Mouse (Mus musculus) ovary, postnatal 14 days (tissue): ENCODE measurements around the gene Cnst.

ENCODE experiments used
- DNase-seq: peaks from one replicate; pipeline ENCODE4 v3.0.0; 2022; ENCODE audit warnings: low spot score

The Cnst gene

DNA sequence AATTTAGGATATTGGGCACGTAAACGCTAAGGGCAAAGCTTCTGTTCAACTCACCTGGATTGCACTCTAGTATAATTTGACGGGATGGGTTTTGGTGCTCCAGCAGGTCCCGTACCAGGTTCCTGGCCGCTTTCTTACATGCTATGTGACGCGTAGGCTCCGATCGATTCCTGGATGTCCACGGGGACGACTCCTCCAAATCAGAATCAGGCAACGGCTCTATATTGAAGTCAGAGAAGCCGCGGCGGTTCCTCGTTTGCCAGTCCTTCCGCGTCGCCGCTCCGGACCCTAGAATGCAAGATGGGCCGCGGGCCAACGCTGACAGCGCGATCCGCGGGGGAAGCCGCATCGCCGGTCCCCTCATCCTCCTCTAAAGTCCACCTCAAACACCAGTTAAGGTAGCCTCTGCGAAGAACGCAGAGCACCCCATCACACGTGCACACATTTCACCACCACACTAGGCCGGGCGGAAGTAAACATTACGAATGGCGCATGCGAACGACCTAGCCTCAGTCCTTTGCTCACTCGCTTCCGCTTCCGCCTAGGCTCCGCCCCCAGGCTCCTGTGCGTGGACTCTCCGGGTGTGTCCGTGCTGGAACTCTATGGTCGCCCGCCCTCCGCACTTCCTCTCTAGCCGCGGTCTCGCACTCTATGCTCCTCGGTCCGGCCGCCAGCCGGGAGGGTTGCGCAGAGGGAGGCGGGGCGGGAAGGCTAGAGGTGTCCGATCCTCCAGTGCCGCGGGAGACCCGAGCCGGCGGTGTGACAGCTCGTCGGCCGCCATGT, at the start of gene Cnst, which contains the start of gene Tfb2m:
Cnst (plus strand) TSS at position 603 of the 783 bp plus-strand sequence.
Tfb2m (minus strand) TSS at position 500 of the 783 bp plus-strand sequence.
- peak; percentile 98 for DNase-seq

DNA sequence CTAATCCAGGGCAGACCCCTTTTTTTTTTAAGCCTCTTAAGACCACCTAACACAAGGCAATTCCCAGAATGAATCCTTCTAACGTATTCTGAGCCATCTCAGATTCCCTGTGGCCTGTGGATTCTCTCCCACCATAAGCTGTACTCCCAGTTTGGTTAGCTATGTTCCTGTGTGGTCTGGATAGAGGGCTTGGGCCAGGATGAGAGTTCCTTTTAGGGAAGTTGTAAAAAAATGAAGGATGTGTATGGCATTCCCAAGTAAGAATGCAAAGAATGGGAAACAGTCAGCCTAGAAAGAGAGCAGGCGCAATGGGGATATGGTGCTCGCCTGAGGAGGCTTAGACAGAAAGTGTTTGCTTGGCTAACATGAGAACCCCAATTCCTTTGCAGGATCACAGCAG, 46.9 kb upstream of the Cnst start:
- DNase-seq, result no peak

DNA sequence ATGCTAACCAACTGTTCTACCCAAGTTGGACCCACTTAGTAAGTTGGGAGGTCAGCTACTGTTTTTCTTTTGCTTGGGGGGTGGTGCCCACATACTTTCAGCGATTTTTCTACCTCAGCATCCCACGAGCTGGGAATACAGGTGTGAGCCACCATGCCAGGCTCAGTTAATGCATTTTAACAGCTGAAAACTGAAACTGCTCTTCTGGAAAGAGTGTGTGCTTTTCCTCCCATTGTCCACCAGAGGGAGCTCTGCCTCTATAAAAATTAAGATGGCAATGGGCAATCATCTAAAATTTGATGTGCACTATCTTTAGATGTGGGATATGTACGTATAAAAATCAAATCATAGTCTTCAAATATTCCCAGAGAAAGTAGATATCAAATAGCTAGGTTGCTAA, 43.6 kb upstream of the Cnst start:
- no peak for DNase-seq

DNA sequence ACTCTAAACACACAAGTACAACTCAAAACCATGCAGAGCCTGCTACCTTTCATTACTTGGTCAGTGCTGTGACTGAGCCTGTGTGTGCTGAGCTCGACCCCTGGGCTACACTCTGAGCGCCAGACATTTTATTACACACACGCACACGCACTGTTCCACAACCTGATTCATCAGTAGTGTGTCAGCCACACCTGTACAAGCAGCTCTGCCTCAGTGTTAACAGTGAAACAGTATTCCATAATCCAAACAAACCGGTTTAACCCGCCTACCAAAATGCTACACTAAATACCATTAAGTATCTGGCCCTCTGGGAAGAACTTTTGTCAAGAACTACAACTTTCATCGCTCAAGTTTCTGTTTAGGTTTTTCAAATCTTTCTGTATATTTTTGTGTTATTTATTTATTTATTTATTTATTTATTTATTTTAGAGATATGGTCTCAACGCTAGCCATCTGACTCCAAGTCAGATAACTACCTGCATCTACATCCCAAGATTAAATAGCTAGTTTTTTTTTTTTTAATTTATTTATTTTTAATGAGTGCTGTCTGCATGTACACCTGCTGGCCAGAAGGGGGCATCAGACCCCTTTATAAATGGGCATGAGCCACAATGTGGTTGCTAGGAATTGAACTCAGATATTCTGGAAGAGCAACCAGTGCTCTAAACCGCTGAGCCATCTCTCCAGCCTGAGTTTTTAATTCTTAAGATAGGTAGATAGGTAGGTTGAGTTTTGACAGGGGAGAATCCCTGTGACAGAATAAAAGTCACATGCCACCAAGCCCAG, 39.4 kb upstream of the Cnst start:
- DNase-seq, result no peak

DNA sequence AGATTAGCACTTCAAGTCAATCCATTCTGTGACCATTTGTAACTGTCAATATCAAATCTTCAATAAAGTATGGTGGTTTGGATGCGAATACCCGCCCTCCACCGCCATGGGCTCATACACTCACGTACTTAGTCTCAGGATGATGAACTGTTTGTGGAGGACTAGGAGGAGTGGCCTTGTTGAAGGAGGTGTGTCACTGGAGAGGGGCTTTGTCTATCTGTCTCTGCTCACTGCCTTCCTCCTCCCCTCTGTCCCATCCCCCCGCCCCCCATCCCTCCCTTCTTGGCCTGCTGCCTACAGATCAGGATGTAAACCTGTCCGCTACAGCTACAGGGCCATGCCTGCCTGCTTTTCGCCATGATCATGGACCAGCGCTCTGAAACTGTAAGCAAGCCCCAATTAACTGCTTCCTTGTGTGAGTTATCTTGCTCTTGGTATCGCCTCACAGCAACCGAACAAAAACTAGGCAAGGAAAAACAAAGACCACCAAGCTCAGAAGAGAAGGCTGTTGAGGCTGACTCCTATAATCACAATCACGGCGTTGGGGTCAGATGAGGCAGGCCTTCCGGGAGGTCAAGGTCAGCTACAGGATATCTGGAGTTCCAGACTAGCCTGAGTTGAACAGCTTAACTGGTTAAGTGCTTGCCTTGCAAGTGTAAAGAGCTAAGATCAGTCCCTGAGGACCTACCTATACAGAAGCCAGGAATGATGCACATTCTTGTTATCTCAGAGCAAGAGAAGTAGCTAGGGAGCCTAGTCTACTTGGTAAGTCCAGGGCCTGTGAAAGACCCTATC, 35.4 kb upstream of the Cnst start:
- no peak for DNase-seq

DNA sequence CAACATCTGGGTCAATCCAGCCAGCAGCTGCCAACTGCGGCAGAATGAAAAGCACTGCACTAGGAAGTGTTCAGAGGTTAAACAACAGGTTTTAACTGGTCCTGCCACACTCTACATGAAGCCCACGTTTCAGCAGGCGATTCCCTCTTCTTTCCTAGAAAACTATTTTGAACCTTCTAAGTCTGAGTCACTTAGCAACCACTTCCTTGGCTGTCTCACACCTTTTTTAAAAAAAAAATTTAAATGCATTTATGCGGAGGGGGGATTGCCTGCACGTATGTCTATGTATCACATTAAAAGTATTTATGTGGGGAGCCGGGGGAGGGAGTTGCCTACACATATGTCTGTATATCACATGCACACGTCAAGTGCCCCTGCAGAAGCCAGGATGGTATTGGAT, 34.3 kb upstream of the Cnst start:
- DNase-seq, result no peak

DNA sequence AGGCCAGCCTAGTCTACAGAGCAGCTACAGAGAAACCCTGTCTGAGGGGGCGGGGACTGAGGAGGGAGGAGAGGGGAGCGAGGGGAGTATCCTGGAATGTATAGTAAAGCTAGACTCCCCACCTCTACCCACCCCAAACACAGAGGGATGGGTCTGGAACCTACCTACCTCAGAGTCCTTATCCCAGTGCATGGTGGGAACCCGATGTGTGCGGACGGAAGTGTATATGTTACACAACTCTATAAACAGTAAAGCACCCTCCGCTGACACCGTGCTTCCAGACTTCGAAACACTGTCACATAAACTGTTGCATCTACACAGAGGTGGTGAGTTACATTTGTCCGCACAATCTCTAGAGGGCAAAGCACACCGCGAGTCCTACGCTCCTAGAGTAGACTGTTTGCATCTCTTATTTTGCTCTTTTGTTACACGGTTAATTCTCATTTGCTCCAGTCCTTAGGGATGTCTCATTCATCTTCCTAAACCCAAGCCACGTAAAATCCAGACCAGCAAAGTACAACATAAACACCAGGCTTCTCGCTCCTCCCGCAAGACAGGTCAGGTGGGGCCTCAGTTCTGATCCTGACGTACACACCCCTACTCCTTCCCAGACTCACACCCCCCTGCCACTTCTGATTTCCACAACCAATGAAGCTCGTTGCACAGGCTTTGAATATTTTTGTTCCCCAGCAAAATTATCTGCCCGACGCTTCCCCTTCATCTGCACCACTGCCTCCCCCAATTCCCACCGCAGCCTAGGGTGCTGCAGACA, 29.0 kb upstream of the Cnst start:
- DNase-seq, result no peak

DNA sequence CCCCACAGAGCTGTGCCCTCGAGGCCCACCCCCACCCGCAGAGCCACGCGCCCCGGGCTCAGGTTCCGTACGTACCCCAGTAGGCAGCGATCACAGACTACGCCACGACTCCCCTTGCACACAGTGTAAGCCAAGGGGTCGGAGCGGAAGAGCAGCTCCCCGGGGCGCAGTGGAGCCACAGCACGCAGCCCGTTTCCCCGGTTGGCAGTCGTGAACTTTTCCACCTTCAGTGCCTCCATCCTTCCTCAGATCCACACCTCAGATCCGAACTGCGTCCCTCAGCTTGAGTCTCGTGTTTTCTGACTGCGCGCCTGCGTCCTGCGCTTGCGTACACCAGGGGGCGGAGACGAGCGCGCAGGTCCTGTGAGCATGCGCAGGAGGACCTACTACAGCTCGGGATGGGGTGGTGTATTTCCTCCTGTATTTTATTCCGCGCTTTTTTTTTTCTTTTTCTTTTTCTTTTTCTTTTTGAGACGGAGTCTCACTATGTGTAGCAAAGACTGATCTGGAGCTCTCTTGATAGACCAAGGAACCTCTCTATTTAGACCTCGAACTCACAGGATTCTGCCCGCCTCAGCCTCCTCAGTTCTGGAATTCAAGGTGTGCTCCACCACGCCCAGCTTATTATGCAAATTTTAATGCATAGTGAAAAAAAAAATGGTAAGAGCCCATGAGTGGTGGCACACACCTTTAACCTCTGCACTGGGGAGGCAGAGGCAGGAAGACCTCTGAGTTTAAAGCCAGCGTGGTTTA, 28.3 kb upstream of the Cnst start, which contains the start of gene Smyd3:
Smyd3 (minus strand) TSS at position 329 of the 753 bp plus-strand sequence.
- DNase-seq, result peak; percentile 72

DNA sequence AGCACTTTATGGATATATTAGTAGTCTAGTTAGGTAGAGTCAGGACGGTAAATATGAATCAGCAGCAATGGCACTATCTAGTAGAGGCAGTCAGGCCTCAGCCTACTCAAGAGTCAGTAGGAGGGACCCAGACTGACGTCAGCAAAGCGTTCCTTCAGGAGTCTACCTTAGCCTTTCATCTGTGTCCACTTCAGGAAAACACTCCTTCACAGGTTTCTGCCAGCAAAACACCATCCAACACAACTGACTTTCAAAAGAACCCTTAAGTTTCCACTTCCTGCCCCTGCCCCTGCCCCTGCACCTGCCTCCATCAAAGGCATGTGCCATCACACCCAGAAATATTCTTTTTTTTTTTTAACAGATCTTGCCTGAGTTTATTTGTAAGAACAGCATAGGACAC, 26.3 kb upstream of the Cnst start:
- no peak for DNase-seq

DNA sequence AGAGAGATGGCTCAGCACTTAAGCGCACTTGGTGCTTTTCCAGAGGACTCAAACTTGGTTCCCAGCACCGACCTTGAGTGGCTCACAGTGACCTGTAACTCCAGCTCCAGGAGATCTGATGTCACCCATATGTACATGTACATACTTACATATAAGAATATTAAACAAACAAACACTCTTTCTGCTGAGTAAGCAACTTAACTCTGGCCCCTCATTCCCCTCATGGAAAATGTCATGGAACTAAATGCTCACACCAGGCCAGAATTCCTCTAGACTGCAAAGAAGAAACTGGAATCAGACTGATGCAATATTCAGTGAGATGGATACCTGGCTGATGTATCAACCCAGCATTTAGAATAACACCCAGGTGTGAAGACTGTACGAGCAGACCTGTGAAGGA, 7.1 kb upstream of the Cnst start:
- DNase-seq, result no peak

DNA sequence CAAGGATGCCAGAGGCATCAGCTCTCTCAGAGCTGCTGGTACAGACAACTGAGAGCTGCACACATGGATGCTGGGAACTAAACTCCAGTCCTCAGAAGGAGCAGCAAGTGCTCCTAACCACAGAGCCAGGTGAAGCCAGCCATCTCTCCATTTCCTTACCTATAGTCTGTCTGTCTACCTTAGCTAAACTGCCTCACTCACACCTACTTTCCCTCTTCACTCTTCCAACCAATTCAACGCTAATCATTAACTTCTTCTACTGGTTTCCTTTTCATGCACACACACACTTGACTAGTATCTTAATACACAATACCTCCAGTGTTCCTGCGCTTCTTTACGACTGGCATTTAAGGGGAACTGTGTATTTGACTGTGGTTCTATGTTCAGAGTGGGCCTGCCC, 6.3 kb upstream of the Cnst start:
- DNase-seq, result no peak

DNA sequence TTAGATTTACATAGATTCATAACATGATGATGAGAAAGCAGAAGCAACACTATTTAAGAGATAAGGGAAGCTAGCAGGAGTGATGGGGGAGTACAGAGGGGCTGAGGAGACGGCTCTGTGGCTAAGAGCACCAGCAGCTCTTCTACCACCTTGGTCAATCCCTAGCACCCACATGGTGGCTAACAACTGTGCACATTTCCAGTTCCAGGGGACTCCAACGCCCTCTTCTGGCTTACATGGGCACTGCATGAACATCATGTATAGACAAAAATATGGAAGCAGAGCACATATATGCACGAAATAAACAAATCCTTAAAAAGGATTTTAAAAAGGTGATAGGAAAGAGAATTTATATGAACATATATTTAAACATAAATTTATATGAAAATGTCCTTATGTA, 4.7 kb upstream of the Cnst start:
- no peak for DNase-seq

DNA sequence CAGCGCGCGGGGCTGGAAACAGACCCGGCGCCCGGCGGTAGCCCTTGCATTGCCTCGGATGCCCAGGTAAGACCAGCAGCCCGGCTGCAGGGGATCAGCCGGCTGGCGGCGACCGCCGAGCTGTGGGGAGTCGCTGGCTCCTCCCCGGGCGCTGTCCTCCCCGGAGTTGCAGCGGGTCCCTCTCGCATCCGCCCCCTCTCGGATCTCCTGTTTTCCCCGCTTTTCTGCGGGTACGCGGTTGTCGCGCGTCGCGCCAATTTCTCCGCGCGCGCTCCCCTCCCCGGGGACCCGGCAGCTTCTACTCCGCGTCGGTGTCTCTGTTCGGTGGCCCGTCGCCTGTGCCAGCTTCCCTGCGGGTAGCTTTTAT, 364 bp downstream of the Cnst start:
- no peak for DNase-seq

DNA sequence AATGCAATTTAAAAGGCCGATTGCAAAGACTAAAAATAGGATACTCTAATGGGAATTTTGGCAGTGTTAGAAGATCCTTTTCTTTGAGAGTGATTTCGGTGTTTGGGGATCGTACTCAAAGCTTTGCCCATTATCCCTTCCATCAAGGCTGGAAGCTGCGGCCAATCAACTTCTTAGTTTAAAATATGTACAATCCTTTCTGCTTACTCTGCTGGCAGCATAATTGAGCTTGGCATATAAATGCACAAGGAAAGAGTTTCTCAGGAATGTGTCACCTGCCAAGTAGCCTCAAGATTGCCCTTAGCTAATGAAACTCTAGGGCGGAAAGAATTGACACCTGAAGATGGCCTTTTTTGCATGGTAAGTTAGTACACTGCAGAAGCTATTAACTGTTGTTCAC, 1.0 kb downstream of the Cnst start:
- no peak for DNase-seq

DNA sequence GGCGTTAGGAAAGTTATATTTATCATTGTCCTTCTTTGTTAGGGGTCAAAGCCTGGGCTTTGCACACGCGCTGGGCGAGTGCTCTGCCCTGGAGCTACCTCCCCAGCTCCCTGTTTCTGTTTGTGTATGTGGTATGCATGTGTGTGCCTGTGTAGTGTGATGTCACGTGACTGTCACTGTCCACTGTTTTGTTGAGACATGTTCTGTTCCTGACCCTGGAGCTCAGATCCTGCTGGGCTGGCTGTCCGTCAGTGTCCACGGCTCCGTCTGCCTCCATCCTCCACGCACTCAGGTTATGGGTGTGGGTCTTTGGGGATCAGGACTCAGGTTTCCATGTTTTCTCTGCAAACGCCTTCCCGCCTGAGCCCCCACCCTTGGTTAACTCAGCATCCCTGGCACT, 2.0 kb downstream of the Cnst start:
- DNase-seq, result no peak

DNA sequence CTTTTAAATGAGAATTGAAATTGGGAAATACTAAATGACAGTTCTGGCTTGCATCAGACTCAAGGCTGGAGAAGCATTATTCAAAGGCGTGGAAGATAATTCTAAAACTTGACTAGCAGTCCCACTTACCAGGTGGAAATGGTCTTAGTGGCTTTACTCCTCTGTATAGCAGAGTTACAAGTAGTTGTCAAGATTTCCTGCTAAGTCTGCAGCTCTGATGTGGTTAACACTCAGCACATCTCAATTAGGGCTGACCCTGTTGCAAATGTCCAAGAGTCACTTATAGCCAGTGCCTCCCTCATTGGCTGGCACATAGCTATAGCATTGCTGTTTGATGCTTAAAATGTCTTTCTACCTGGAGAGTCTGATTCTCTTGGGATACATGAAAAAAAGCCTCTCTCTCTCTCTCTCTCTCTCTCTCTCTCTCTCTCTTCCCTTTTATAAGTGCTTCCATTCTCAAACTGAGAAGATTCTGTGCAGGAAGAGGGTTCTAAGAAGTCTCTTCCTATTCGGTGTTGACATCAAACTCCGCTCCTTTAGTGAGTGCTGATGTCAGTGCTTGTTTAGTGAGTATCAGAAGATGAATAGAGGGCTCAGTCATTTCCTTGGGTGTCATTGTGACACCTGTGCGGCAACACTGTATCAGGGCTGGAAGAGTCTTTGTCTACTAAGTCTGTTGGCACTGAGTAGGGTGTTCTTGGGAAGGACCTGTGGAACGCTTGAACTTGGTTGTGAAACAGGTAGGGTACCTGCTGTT, 3.0 kb downstream of the Cnst start:
- DNase-seq, result no peak

DNA sequence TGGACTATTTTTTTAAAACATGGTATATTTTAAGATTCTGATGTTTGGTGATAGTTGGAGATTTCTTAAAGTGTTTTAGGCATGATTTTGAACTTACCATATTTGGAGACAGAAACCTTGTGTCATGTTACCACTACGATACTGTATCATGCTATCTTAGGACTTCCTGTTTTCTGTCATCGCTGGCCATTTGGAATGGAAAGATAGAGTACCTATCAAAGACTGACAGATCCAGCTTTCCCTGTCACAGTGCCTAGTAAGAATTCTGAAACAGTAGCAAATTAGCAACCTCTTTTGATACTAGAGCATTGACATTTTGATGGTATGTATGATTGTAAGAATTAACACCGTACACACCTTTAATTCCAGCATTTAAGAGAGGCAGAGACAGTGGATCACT, 5.2 kb downstream of the Cnst start:
- no peak for DNase-seq

DNA sequence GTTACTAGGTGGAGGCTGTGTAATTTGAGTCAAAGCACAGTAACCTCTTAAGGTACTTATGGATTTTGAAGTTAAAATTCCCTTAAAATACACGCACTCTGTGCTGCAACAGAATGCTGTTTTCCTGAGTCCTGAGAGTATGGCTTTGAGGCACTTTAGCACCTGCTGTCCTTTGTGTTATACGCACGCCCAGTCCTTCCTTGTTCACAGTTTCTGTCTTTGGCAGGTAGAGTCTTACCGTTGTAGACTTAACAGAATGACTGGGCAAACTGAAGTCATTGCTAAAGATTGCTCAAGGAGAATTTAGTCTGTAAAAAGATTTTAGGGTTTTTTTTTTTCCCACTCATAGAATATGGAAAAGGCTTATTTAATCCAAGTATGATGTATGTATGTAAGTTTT, 5.8 kb downstream of the Cnst start:
- DNase-seq, result no peak

DNA sequence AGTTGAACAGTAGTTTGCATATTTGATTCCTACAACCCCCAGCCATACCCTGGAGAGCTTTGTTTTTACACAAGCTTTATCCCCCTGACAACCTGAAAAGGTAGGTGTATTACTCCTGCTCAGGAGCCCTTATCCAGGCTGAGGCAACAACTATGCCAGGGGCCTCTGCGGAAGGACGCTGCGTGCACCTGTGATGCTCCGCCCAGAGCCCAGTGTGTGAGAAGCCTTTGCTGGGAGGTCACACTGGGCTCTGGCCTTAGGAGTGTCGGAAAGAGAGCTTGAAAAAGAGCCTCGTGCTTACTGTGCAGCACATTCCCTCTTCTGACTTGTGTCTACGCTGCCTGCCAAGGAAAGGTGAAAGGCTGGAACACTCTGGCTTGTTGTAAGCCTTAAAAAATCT, 6.6 kb downstream of the Cnst start:
- no peak for DNase-seq

DNA sequence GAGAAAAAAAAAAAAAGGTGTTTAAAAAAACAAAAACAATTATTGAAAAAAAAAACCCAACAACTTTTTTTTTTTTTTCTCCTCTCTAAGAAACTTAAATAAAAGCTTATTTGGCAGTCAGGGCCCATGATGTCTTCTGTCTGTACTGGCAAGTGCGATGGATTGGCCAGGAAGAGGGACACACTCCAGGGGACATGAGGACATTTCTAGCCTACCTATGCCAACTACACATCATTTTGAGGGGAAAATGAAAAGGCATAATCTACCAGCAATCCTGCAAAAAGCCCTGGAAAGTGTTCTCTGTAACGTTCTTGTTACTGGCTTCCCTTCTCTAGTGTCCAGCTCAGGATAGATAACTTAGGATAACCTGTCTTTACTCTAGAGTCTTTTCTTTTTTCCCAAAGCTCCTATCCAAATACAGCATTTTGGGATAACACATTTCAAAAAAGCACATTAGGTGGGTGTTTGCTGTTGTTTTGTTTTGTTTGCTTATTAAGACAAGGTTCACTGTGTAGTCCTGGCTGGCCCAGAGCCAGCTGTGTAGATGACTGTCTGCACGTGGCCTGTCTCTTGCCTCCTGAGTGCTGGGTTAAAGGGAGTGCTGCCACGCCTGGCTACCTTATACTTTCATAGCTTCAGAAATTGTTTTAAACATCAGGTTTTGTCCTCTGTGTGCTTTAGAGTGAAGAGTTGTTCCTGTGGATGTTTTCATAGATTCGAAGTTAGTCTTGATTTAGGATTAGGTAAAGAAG, 7.2 kb downstream of the Cnst start:
- no peak for DNase-seq
